Mouse (Mus musculus) heart, postnatal 4 days (tissue): ENCODE data around the gene Sh2b3. TPM values are rescaled to one million over a fixed set of nuclear protein-coding genes. Genes with fewer than 3 reads are reported as not detected.

Experiments used
- DNase-seq: peaks from one replicate; pipeline ENCODE4 v3.0.0; 2021
- total RNA-seq, 2 experiments: library from RNA; stranded (reverse); gene quantifications; 2 replicates each; pipeline ENCODE4 v1.2.3; 2021

The Sh2b3 gene
- total RNA-seq, 2 experiments from 2014 or later, result 36.7 to 39.2 TPM

DNA sequence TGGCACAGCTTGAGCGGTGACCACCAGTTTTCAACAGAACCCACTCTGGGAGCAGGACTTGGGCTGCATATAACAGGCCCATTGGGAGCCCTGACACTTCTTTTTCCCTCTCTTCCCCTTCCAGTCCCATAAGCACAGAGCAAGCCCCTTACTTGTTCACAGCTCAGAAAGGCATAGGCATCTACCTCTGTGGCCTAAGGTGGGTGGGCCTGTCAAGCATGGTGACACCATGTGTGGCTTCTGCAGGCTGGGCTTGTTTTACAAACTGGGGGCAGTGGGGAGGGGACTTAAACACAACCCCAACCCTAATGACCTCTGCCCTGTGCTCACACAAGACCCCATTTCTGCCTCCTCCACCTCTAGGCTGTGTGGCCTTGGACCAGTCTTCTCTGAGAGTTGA, 13.8 kb downstream of the Sh2b3 start:
- no peak for DNase-seq

DNA sequence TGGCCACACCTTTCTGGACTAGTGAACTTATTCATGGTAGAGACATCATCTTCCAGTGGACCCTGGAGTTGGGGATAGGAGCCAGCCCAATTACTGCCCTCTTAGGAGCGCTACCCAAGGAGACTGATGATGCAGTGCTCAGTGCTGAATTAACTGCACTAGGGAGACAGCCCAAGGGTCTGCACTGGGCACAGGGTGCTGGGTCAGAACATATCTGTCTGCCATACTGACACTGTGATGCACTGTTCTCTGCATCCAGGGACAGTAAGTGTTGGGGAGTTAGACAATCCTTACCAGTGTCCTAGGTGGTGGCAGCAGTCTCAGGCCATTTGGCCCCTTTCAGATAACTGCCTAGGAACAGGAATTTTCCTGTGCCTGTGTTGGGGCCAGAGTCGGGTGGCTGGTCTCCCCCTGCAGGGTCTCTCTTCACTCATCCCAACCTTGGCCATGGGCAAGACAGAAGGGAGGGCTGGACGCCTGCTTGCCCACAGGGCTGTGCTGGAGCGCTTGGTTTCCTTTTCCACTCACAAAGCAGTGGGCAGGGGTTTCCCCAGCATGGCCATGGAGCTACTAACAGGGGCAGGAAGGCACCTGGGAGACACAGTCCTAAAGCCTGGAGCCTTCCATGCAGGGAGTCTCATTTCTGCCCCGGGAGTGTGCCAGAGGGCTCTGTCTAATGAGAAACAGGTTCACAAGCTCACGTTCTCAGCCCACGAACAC, 14.5 kb downstream of the Sh2b3 start:
- no peak for DNase-seq

DNA sequence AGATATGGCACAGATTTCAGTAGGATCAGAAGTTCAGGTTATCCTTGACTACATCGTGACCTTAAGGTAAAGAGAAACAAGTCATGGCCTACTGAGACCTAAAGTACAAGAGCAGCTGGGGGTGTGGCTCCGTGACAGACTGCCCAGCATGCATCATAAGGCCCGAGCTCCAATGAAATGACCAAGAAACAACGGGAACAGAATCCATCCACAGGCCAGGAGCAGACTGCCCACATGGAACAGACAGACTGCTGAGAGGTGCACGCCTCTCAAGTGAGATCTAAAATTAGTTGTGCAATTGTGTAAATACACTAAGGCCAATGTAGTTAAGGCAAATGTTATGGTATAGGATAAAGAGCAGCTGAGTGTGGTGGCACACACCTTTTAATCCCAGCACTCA, 15.9 kb downstream of the Sh2b3 start:
- DNase-seq, result no peak

GRCm38 (mm10) chr5:121821116-121821515, 16.3 kb downstream of the Sh2b3 start:
- DNase-seq, result no peak

GRCm38 (mm10) chr5:121820657-121821056, 16.8 kb downstream of the Sh2b3 start:
- DNase-seq, result no peak

GRCm38 (mm10) chr5:121820161-121820560, 17.3 kb downstream of the Sh2b3 start:
- no peak for DNase-seq

- no peak for DNase-seq
Observed at GRCm38 (mm10) chr5:121819559-121819958, 17.9 kb downstream of the Sh2b3 start.

- DNase-seq, result no peak
Observed at GRCm38 (mm10) chr5:121818862-121819261, 18.6 kb downstream of the Sh2b3 start.

- DNase-seq, result no peak
Observed at GRCm38 (mm10) chr5:121818401-121818800, 19.0 kb downstream of the Sh2b3 start.

DNA sequence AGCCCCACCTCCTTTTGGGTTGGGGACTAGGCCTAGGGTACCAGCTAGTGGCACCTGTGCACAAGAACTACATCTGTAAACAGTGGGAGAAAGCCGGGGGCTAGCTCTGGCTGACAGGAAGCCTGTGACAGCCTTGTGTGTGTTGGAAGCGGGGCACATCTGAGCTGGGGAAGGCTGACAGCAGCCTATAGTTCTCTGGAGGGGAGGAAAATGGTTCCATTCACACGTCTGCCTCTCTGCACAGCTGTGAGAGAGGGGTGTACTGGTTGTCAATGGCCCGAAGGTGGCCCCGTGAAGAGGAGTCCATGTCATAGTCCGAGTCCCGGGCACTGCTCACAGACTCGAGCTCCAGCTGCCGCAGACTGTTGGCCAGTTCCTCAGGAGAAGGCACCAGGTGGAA, 19.9 kb downstream of the Sh2b3 start:
- no peak for DNase-seq

DNA sequence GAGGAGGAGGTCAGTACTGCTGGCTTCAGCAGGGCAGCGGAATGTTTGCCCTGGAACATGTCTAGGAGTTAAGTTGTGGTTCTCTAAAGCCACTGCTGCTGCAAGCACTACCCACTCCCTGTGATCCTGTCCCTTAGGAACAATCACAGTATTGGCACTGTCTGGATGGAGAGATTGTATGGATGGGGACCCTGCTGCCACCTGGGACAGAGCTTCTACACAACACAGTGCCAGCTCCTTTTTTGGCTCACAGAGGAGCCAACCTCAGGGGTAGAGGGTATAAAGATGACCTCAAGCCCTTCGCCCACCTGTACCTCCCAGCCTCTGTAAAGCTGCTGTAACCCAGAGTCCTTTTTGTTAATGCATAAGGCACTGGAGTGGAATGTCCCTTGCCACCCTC, 20.8 kb downstream of the Sh2b3 start:
- DNase-seq, result no peak

- DNase-seq, result no peak
Observed at GRCm38 (mm10) chr5:121815867-121816380, 21.5 kb downstream of the Sh2b3 start.

DNA sequence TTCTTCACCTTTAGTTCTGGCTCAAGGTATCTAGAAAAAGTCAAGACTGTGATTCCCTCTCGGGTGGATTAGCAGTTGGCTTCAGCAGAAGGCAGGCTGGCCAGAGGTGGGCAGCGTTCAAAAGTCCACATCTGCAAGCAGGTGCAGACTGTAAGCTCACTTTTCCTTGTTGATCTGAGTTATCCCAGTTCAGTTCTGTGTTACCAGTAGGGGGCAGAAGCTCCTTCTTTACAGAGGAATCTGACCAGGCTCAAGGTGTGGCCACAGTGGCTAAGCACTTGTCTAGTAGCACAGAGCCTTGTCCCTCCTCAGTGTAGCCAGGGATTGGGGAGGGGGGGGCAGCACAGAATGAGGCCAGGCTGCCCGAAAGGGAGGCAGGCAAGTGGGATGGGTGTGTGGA, 22.4 kb downstream of the Sh2b3 start:
- DNase-seq, result peak; percentile 75

GRCm38 (mm10) chr5:121813744-121814143, 23.7 kb downstream of the Sh2b3 start:
- DNase-seq, result no peak

DNA sequence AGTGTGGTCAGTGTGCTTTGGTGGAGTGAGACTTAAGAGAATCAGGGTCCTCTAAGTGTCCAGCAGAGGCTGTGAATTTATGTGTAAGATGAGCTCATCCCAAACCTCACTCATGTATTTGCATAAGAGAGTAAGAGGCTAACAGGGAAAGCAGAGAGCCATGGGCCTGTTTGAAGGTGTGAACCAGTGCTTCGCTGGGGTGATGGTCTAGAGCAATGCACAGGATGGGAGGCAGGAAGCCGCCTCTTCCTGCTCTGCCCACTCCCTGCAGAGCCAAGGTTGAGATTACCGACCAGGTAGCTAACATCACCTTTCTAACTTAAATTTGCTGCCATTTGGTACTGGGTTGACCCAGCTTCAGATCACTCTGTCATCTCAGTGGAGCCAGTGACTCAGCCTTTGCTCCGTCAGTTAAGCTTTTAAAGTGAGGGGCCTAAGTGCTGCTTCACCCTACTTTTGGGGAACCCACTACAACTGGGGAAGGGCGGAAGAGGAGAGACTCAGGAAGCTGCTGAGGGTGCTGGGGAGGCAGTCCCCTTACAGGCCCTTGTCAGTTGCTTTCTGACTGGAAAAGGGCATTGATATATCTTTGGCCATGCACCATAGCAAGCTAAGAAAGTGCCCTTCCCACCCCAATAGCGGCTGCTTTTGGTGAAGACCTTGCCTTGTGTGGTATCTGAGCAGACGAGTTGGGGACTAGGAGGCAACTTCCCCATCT, 24.8 kb downstream of the Sh2b3 start:
- DNase-seq, result no peak

GRCm38 (mm10) chr5:121811485-121811931, 25.9 kb downstream of the Sh2b3 start:
- DNase-seq, result no peak

DNA sequence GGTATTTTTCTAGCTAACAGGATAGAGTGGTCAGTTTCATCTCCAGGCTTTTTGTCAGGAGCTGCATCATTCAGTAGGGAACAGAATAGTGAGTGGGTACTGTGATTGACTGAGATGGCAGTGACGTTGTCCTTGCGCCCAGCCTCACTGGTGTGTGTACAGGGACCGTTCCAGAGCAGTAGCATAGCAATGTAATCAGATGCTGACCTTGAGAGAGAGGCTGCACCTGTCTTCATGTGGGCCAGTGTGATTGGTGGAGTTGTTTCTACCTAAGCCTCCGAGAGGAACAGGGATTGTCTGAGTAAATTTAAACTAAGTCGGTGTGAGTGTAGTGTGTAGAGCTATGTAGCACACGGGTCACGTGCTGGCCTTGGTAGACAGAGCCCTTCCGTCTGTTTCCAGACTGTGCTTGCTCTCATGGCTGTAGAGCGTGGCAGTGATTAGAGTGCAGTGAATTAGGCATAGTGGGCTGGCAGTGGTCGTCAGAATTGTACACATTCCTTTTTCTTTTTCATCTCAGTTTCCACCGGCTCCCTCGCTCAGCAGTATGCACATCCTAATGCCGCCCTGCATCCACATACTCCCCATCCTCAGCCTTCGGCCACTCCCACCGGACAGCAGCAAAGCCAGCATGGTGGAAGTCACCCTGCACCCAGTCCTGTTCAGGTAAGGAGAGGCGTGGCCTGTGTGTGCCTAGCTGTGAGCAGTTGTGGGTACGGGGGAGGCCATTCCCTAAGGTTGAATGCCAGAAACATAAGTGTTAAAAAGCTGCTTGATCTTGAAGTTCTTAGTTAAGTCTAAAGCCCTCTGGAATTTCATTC, 26.9 kb downstream of the Sh2b3 start:
- no peak for DNase-seq

- peak; percentile 75 for DNase-seq
Observed at GRCm38 (mm10) chr5:121809667-121810224, 27.7 kb downstream of the Sh2b3 start.

GRCm38 (mm10) chr5:121808202-121808601, 29.2 kb downstream of the Sh2b3 start:
- DNase-seq, result no peak

DNA sequence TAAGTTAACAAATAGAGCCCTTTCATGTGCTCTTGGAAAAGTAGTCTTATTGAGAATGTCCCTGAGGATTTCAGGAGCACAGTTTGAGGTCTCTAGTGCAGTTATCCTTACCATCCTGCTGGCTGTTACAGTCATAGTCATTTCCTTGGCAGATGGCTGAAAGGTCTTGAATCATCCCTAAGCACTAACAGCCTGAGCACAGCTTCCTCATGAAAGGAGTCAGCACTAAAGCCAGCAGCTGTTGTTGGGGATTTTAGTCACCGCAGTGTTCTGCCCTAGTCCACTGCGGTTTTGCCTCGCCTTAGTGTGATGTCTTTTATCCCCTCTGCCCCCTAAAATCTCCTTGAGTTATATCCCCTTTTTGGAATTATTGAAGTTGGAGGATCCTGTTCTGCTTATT, 30.3 kb downstream of the Sh2b3 start:
- no peak for DNase-seq

DNA sequence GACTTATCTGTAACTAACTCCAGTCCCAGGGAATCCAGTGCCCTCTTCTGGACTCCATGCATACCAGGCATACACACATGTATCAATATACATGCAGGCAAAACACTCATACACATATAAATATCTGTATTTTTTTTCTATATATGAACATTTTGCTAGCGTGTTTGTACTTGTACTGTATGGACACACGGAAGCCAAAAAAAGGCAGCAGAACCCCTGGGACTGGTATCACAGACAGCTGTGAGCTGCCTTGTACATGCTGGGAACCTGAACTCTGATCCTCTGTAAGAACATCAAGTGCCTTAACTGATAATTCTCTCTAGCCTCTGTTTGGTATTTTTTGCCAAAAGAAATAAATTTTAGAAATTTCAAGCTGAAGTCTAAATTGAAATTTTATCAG, 39.0 kb downstream of the Sh2b3 start:
- DNase-seq, result no peak

DNA sequence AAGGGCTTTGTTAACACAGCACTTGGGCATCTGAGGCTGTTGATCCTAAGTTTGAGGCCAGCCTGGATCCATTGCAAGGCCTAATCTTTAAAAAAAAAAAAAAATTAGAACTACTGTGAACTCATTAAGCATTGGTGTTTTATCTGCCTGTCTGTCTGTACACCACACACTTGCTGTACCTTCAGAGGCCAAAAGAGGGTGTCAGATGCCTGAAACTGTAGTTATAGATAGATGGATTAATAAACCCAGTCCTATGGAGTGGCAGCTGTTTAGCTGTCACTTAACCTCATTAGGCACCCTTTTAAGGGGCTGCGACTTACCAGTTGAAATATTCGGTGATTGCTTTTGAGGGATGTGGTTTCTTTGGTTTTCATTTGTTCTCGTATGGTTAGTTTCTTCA, 41.6 kb downstream of the Sh2b3 start:
- DNase-seq, result no peak

- DNase-seq, result no peak
Observed at GRCm38 (mm10) chr5:121791026-121791425, 46.4 kb downstream of the Sh2b3 start.
